Mouse (Mus musculus): ENCODE results near the gene Trpv4. TPM values are rescaled to one million over a fixed set of nuclear protein-coding genes. Genes with fewer than 3 reads are reported as not detected.

Trpv4 gene
- polyA plus RNA-seq, 1 experiment = 1.7 TPM

DNA sequence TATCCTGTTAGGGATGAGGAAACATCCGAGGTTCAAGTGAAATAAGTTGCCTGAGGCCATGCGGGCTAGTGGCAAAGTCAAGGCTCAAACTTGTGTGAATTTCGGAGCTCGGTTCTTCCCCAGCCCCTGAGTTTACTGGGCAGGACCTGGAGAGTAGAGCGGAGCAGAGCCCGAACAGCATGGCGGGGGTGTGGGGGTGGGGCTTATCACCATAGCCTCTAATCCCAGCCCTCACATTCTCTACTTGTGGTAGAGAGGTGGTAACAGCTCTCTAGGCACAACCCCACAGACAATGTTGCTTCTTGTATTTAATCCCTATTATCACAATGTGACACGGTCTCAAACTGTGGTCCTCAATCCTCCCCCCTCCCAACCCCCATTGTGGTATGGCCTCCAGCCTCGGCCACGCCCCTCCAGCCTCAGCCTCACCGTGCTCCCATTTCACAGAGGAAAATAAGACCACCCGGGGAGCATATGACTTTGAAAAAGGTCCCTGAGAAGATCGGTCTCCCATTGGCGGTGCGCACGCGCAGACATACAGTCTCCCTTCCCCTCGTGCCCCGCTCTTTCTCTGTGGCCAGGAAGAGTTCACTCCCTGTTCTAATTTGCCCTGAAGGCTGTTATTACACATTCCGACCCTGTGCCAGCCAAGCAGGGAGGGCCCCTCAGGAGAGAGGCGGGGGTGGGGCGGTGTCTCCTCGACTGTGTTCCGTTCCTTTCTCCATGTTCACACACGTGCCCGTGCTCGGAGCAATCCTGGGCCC, 10.8 kb downstream of the Trpv4 start:
- DNase-seq (ENCODE audit: low read depth) = peak; percentile 78
- TF ChIP-seq CTCF (IDR thresholded peaks at IDR 0.05; ENCODE audit: borderline replicate concordance, extremely low read depth, insufficient read depth, insufficient read length) (no peak), POLR2A (IDR thresholded peaks at IDR 0.05; ENCODE audit: borderline replicate concordance, extremely low read depth, insufficient read depth, insufficient read length, poor library complexity, severe bottlenecking) (no peak)

DNA sequence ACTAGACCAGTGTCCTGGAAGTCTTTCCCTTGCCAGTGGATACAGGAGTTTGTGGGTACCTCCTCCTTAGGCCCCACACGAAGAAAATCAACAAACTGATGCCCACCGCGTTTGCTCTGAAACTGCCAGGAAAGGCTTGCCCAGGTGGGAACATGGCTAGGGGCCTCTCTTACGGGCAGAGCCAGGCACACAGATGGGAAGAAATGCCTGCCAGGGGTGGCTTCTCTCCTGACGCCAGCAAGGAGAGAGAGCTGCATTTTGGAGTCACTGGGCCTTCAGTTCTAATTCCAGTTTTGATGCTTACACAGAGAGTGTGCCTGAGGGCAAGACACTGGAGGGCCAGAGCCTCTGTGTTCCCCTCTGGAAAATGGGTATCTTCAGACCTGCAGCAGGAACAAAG, 12.3 kb downstream of the Trpv4 start:
- no peak for TF ChIP-seq POLR2A (IDR thresholded peaks at IDR 0.05; ENCODE audit: borderline replicate concordance, extremely low read depth, insufficient read depth, insufficient read length, poor library complexity, severe bottlenecking)

GRCm38 (mm10) chr5:114644918-114645317, 13.3 kb downstream of the Trpv4 start:
- TF ChIP-seq POLR2A (IDR thresholded peaks at IDR 0.05; ENCODE audit: borderline replicate concordance, extremely low read depth, insufficient read depth, insufficient read length, poor library complexity, severe bottlenecking) = no peak
- TF ChIP-seq CTCF (IDR thresholded peaks at IDR 0.05; ENCODE audit: borderline replicate concordance, extremely low read depth, insufficient read depth, insufficient read length) = no peak

More for the DNA sequence above, 12.3 kb downstream of the Trpv4 start:
- DNase-seq (ENCODE audit: low read depth) = no peak

DNA sequence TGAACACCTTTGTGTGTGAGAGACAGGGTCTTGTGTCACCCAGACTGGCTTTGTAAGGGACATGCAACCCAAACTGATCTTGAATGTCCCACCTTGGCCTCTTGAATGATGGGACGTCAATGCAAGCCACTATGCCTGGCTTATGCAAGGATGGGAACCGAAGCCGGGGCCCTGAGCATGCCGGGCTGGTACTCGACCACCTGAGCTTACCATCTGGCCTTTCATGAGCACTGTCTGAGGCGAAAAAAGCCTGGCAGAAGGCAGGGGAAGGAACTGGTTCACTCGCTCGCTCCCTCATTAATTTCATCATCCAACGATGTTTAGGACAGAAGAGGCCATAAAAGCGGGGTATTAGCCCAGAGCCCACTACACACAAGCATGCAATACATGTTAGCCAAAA, 17.4 kb downstream of the Trpv4 start:
- no peak for DNase-seq (ENCODE audit: low read depth)
- TF ChIP-seq POLR2A (IDR thresholded peaks at IDR 0.05; ENCODE audit: borderline replicate concordance, extremely low read depth, insufficient read depth, insufficient read length, poor library complexity, severe bottlenecking) (no peak), CTCF (IDR thresholded peaks at IDR 0.05; ENCODE audit: borderline replicate concordance, extremely low read depth, insufficient read depth, insufficient read length) (no peak)

More at GRCm38 (mm10) chr5:114644918-114645317, 13.3 kb downstream of the Trpv4 start:
- DNase-seq (ENCODE audit: low read depth) = no peak

- DNase-seq (ENCODE audit: low read depth) = no peak
Observed at GRCm38 (mm10) chr5:114639645-114639957, 18.6 kb downstream of the Trpv4 start.

DNA sequence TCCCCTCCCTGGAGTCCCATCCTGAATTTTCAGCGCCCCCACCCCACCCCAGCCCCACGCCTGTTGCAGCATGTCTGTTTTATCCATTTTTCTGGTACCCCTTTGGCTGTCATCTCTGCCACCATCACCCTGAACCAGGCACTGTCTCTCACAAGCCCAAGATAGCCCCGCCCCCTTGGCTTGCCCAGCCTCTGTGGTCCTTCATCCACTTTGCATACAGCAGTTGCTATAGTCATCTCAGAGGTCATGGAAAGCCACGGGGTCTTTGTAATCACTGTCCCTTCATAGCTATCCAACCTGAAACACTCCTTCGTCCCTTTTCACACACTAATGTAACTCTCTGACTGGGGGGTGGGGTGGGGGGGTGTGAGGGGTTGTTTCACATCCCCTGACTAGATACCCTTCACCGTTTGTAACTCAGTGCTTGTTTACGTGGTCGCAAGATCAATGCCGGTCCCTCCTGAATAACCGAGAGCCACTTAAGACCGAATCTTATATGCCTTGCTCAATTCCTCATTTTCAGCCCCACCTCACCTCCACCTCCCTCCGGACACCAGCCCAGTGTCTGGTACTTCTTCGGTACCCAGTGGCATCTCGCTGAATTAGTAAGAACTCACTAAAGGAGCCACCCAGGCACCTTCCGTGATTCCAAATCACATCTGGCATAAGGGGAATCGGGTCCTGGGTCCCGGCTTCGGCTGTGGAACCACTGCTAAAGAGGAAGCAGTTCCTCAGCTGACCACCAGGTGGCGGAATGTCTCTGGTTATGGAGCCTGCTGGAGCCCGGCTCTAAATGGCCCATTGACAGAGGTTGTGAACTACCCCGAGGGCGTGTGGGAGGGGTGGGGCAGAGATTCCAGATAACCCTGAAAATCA, 19.2 kb downstream of the Trpv4 start:
- peak; percentile 85 for DNase-seq (ENCODE audit: low read depth)
- peak; percentile 98 for TF ChIP-seq CTCF (IDR thresholded peaks at IDR 0.05; ENCODE audit: borderline replicate concordance, extremely low read depth, insufficient read depth, insufficient read length)
- TF ChIP-seq POLR2A (IDR thresholded peaks at IDR 0.05; ENCODE audit: borderline replicate concordance, extremely low read depth, insufficient read depth, insufficient read length, poor library complexity, severe bottlenecking) = no peak

More at GRCm38 (mm10) chr5:114639645-114639957, 18.6 kb downstream of the Trpv4 start:
- TF ChIP-seq POLR2A (IDR thresholded peaks at IDR 0.05; ENCODE audit: borderline replicate concordance, extremely low read depth, insufficient read depth, insufficient read length, poor library complexity, severe bottlenecking) = no peak
- no peak for TF ChIP-seq CTCF (IDR thresholded peaks at IDR 0.05; ENCODE audit: borderline replicate concordance, extremely low read depth, insufficient read depth, insufficient read length)

GRCm38 (mm10) chr5:114636091-114636490, 22.1 kb downstream of the Trpv4 start:
- no peak for DNase-seq (ENCODE audit: low read depth)
- TF ChIP-seq POLR2A (IDR thresholded peaks at IDR 0.05; ENCODE audit: borderline replicate concordance, extremely low read depth, insufficient read depth, insufficient read length, poor library complexity, severe bottlenecking) (no peak), CTCF (IDR thresholded peaks at IDR 0.05; ENCODE audit: borderline replicate concordance, extremely low read depth, insufficient read depth, insufficient read length) (no peak)

DNA sequence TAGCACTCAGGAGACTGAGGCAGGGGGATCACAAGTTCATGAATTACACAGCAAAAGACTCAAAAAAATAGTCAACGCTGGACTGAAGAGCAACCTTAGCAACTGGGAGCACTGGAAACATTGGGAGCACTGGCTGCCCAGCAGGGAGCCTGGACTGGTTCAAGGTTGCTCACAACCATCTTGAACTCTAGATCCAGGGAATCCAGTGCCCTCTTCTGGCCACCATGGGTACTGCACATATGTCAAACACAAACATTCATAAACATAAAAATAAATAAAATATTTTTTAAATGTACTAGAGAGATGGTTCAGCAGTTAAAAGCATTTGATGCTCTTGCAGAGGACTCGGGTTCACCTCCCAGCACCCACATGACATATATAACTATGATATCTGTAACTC, 26.9 kb downstream of the Trpv4 start:
- no peak for TF ChIP-seq POLR2A (IDR thresholded peaks at IDR 0.05; ENCODE audit: borderline replicate concordance, extremely low read depth, insufficient read depth, insufficient read length, poor library complexity, severe bottlenecking)
- peak; percentile 49 for TF ChIP-seq CTCF (IDR thresholded peaks at IDR 0.05; ENCODE audit: borderline replicate concordance, extremely low read depth, insufficient read depth, insufficient read length)
- no peak for DNase-seq (ENCODE audit: low read depth)

- DNase-seq (ENCODE audit: low read depth) = peak; percentile 65
- TF ChIP-seq CTCF (IDR thresholded peaks at IDR 0.05; ENCODE audit: borderline replicate concordance, extremely low read depth, insufficient read depth, insufficient read length) (peak; percentile 73), POLR2A (IDR thresholded peaks at IDR 0.05; ENCODE audit: borderline replicate concordance, extremely low read depth, insufficient read depth, insufficient read length, poor library complexity, severe bottlenecking) (no peak)
Observed at GRCm38 (mm10) chr5:114625590-114625989, 32.6 kb downstream of the Trpv4 start.

GRCm38 (mm10) chr5:114620305-114620704, 37.9 kb downstream of the Trpv4 start:
- no peak for TF ChIP-seq POLR2A (IDR thresholded peaks at IDR 0.05; ENCODE audit: borderline replicate concordance, extremely low read depth, insufficient read depth, insufficient read length, poor library complexity, severe bottlenecking)
- peak; percentile 53; the same call in 1 of the 2 replicates for TF ChIP-seq CTCF (IDR thresholded peaks at IDR 0.05; ENCODE audit: borderline replicate concordance, extremely low read depth, insufficient read depth, insufficient read length)
- no peak for DNase-seq (ENCODE audit: low read depth)

DNA sequence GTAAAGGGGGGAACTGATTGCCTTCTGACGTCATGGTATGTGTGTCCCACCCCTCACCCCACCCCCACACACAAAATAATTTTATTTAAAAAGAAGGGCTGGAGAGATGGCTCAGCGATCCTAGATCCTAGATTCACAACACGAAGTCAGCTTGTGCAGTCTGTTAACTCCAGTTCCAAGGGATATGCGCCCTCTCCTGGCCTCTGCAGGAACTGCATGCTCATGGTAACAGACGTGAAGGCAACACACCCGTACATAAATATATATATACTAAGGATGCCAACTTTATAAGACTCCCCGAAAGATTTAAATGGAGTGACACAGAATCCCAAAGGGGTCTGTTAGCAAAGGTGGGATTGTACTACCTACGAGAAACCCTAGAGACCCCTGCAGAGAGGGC, 39.4 kb downstream of the Trpv4 start:
- no peak for TF ChIP-seq POLR2A (IDR thresholded peaks at IDR 0.05; ENCODE audit: borderline replicate concordance, extremely low read depth, insufficient read depth, insufficient read length, poor library complexity, severe bottlenecking)
- TF ChIP-seq CTCF (IDR thresholded peaks at IDR 0.05; ENCODE audit: borderline replicate concordance, extremely low read depth, insufficient read depth, insufficient read length) = peak; percentile 94
- DNase-seq (ENCODE audit: low read depth) = peak; percentile 87
